Comparison of ENCODE assay signal across 8 mouse cellular contexts in the genomic region with DNA sequence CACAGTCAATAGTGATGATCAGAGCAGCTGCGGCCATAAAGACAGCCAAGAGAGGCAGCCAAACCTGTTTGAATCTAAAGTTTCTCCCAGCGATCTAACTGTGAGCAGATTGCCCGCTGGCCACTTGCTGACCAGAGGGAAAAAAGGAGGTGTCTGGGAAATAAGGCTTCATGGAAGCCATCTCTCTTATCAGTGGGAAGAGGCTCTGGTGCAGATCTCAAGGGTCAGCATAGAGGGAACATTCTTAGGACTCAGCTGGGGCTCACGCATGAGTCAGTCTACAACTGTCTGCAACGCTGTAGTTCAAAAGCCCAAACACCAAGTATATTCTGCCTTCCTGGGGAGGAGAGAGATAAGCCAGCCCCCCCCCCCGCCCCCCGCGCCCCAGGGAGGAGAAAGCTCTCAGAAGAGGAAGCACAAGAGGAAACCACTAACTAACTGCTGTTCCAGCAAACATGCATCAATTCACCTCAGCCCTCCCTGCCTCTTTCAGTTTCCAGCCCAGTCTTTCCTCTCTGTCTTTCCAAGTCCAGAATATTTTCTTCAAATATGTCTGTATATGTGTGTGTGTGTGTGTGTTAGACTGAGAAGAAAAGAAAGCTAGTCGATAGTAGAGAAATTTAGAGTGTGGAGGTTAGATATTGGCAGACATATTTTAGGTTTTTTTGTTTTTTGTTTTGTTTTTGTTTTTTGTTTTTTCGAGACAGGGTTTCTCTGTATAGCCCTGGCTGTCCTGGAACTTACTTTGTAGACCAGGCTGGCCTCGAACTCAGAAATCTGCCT. TPM values are rescaled to one million over a fixed set of nuclear protein-coding genes. Genes with fewer than 3 reads are reported as not detected.
DNase-seq lines count a peak whose midpoint lies in the region; ATAC-seq lines count a peak whose summit lies in the region.

No protein-coding gene starts in this region.

- H3K9me3 ChIP-seq in lung, embryonic 15.5 days, result no peaks in the 10 kb centered on the region
- H3K9me3 ChIP-seq in intestine, embryonic 15.5 days, result no peaks in the 10 kb centered on the region

- no peak overlapping the region for H3K4me3 ChIP-seq in lung, embryonic 15.5 days
- peak overlapping the region; percentile 16 for H3K4me3 ChIP-seq in intestine, embryonic 15.5 days (replicated peaks)

- peaks cover 12% of the 10 kb centered on the region for H3K36me3 ChIP-seq in lung, embryonic 15.5 days
- H3K36me3 ChIP-seq in intestine, embryonic 15.5 days, result peaks cover 6% of the 10 kb centered on the region

- DNase-seq in lung, postnatal 25 days (ENCODE audit: low spot score), result no peak
- peak; percentile 39 for DNase-seq in embryo, embryonic 9.5 days (ENCODE audit: extremely low spot score)
- DNase-seq in lung, postnatal 10 days, result peak; percentile 35
- no peak for DNase-seq in retina, postnatal 1 day
- no peak for DNase-seq in left cerebral cortex, adult 9 months (ENCODE audit: low spot score in 2 of 2)
- DNase-seq in left cerebral cortex, postnatal 10 days (ENCODE audit: extremely low spot score in 1 of 2, low spot score in 2 of 2), result no peak

- H3K9ac ChIP-seq in lung, embryonic 15.5 days, result no peak overlapping the region
- no peak overlapping the region; the same call in 1 of the 2 replicates for H3K9ac ChIP-seq in intestine, embryonic 15.5 days

- peak overlapping the region; percentile 94 for H3K4me2 ChIP-seq in lung, embryonic 15.5 days
- H3K4me2 ChIP-seq in intestine, embryonic 15.5 days (replicated peaks), result peak overlapping the region; percentile 99

- peak overlapping the region; percentile 99 for H3K27ac ChIP-seq in lung, embryonic 15.5 days
- H3K27ac ChIP-seq in intestine, embryonic 15.5 days, result peak overlapping the region; percentile 100

- WGBS in lung, embryonic 15.5 days, result 22% methylated on average over 11 of the region's 11 CpGs
- 24% methylated on average over 11 of the region's 11 CpGs for WGBS in intestine, embryonic 15.5 days

- no peak for ATAC-seq in lung, embryonic 15.5 days (ENCODE audit: borderline replicate concordance, extremely low read depth, low FRiP score, low TSS enrichment)
- no peak for ATAC-seq in intestine, embryonic 15.5 days

- H3K4me1 ChIP-seq in lung, embryonic 15.5 days, result peaks cover 64% of the 10 kb centered on the region
- H3K4me1 ChIP-seq in intestine, embryonic 15.5 days (replicated peaks), result peaks cover 40% of the 10 kb centered on the region

- intact Hi-C loops in left cerebral cortex, postnatal 10 days (cut with DNase I), result no loop called here

- no peaks in the 10 kb centered on the region for H3K27me3 ChIP-seq in lung, embryonic 15.5 days
- H3K27me3 ChIP-seq in intestine, embryonic 15.5 days (replicated peaks), result no peaks in the 10 kb centered on the region

RNA-seq across cellular contexts. Expression of a gene that starts 1.4 kb away (rescaled TPM):
- polyA plus RNA-seq in lung, embryonic 15.5 days (2015; fragmentation: Nextera tagmentation; extraction: Ambion mirVana), result 283 and 300 TPM in 2 replicates
- 385 and 387 TPM in 2 replicates for polyA plus RNA-seq in intestine, embryonic 15.5 days (2015; fragmentation: Nextera tagmentation; extraction: Ambion mirVana)
- 10 to 100 TPM; 14.3 to 15.8 TPM for total RNA-seq in left cerebral cortex, postnatal 10 days (2021)

RNA-seq across cellular contexts. Expression of a gene that starts 1.8 kb away (rescaled TPM):
- 4.4 TPM in 2 replicates for polyA plus RNA-seq in lung, embryonic 15.5 days (2015; fragmentation: Nextera tagmentation; extraction: Ambion mirVana)
- polyA plus RNA-seq in intestine, embryonic 15.5 days (2015; fragmentation: Nextera tagmentation; extraction: Ambion mirVana), result 3.0 and 3.1 TPM in 2 replicates
- total RNA-seq in left cerebral cortex, postnatal 10 days (2021), result under 1 TPM; 0.81 to 0.97 TPM

RNA-seq across cellular contexts. Expression of a gene that starts 10.5 kb away (rescaled TPM):
- 330 and 333 TPM in 2 replicates for polyA plus RNA-seq in lung, embryonic 15.5 days (2015; fragmentation: Nextera tagmentation; extraction: Ambion mirVana)
- polyA plus RNA-seq in intestine, embryonic 15.5 days (2015; fragmentation: Nextera tagmentation; extraction: Ambion mirVana), result 185 and 190 TPM in 2 replicates
- total RNA-seq in left cerebral cortex, postnatal 10 days (2021), result 10 to 100 TPM; 26.3 to 31.1 TPM

RNA-seq across cellular contexts. Expression of a gene that starts 16.8 kb away (rescaled TPM):
- 0.36 and 0.39 TPM in 2 replicates for polyA plus RNA-seq in lung, embryonic 15.5 days (2015; fragmentation: Nextera tagmentation; extraction: Ambion mirVana)
- polyA plus RNA-seq in intestine, embryonic 15.5 days (2015; fragmentation: Nextera tagmentation; extraction: Ambion mirVana), result not detected in 2 replicates
- total RNA-seq in left cerebral cortex, postnatal 10 days (2021), result not detected

RNA-seq across cellular contexts. Expression of a gene that starts 17.6 kb away (rescaled TPM):
- 0.67 and 0.93 TPM in 2 replicates for polyA plus RNA-seq in lung, embryonic 15.5 days (2015; fragmentation: Nextera tagmentation; extraction: Ambion mirVana)
- polyA plus RNA-seq in intestine, embryonic 15.5 days (2015; fragmentation: Nextera tagmentation; extraction: Ambion mirVana), result 0.23 and 0.35 TPM in 2 replicates
- not detected for total RNA-seq in left cerebral cortex, postnatal 10 days (2021)

Comparison
In these comparisons a context has a peak if more than half of its experiments do, and no peak if none do; other contexts are left out.
1. DNase-seq: peak in embryo, embryonic 9.5 days (single experiment) and lung, postnatal 10 days (single experiment); none in lung, postnatal 25 days (single experiment), retina, postnatal 1 day (single experiment), left cerebral cortex, adult 9 months (0 of 2) and left cerebral cortex, postnatal 10 days (0 of 2).